Mouse (Mus musculus): Measurements from ENCODE around the gene Spats2l.

DNA sequence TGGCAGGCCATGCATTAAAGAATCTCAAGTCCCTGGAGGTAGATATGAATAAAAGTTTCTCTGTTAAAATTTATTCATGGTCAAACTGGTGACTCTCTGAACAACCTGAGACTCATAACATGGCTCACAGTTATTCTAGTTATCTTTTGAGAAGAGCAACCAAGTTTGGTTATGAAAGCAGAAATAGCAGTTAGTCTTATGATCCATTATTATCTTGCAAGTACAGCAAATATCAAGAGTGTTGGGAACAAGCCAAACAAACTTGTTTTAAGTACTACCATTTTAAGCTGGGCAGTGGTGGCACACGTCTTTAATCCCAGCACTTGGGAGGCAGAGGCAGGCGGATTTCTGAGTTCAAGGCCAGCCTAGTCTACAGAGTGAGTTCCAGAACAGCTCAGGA is 217.3 kb downstream of the Spats2l start:
- TF ChIP-seq CTCF (IDR thresholded peaks at IDR 0.05; ENCODE audit: low read depth, low read length) (no peak), POLR2A (IDR thresholded peaks at IDR 0.05; ENCODE audit: borderline replicate concordance, low read depth, low read length) (no peak)
